Mouse (Mus musculus) large intestine, adult 2 months (tissue): ENCODE data around the gene Slc22a17. TPM values are rescaled to one million over a fixed set of nuclear protein-coding genes. Genes with fewer than 3 reads are reported as not detected.

Experiments
- DNase-seq: peaks from one replicate; pipeline ENCODE4 v3.0.0-alpha.2; 2012; ENCODE audit warnings: low read depth, low spot score
- WGBS: fragments of 180-500 bp; shearing (Covaris S2); methylation state at CpG from one replicate; pipeline ENCODE4 v1.1.7; 2018; 5-methylcytosine and 5-hydroxymethylcytosine counted together
- polyA plus RNA-seq: library from polyadenylated mRNA; depleted of rRNA; stranded (reverse); fragments of >200 nt; gene quantifications from 2 replicates; pipeline ENCODE4 v1.2.3, GENCODE M21; 2012

Gene Slc22a17
- polyA plus RNA-seq, 1 experiment, result 11.3 TPM

GRCm38 (mm10) chr14:54913343-54913742, 411 bp upstream of the Slc22a17 start:
- DNase-seq, result no peak
- WGBS, result 23% methylated on average over 10 of the region's 10 CpGs

GRCm38 (mm10) chr14:54912109-54912850, 652 bp downstream of the Slc22a17 start:
- 4% methylated on average over 67 of the region's 69 CpGs for WGBS

GRCm38 (mm10) chr14:54908682-54909081, 4.2 kb downstream of the Slc22a17 start:
- DNase-seq, result no peak
- WGBS, result 80% methylated on average over 7 of the region's 7 CpGs

More at GRCm38 (mm10) chr14:54912109-54912850, 652 bp downstream of the Slc22a17 start:
- DNase-seq, result no peak

GRCm38 (mm10) chr14:54903641-54904040, 9.3 kb downstream of the Slc22a17 start:
- 75% methylated on average over 4 of the region's 4 CpGs for WGBS
- no peak for DNase-seq

GRCm38 (mm10) chr14:54900383-54900782, 12.5 kb downstream of the Slc22a17 start:
- under 1% methylated on average over 3 of the region's 3 CpGs for WGBS
- DNase-seq, result no peak

- no peak for DNase-seq
- 42% methylated on average over 2 of the region's 2 CpGs for WGBS
Observed at GRCm38 (mm10) chr14:54897445-54897844, 15.5 kb downstream of the Slc22a17 start.

GRCm38 (mm10) chr14:54894296-54895151, 18.4 kb downstream of the Slc22a17 start:
- WGBS, result under 1% methylated on average over 54 of the region's 54 CpGs

GRCm38 (mm10) chr14:54893651-54894181, 19.2 kb downstream of the Slc22a17 start:
- peak; percentile 99 for DNase-seq
- under 1% methylated on average over 38 of the region's 38 CpGs for WGBS

More at GRCm38 (mm10) chr14:54894296-54895151, 18.4 kb downstream of the Slc22a17 start:
- DNase-seq, result no peak

GRCm38 (mm10) chr14:54892200-54892599, 20.7 kb downstream of the Slc22a17 start, which contains the start of gene Pabpn1:
TSS of gene Pabpn1 (plus strand) at chr14:54892500.
- DNase-seq, result no peak
- 93% methylated on average over 3 of the region's 3 CpGs for WGBS

GRCm38 (mm10) chr14:54885309-54885708, 27.6 kb downstream of the Slc22a17 start:
- WGBS, result 85% methylated on average over 11 of the region's 11 CpGs
- DNase-seq, result no peak

- 16% methylated on average over 21 of the region's 21 CpGs for WGBS
- no peak for DNase-seq
Observed at GRCm38 (mm10) chr14:54884022-54884712, 28.8 kb downstream of the Slc22a17 start.

GRCm38 (mm10) chr14:54883154-54884021, 29.5 kb downstream of the Slc22a17 start, which contains the start of the genes Bcl2l2 and Gm20521:
TSS of gene Bcl2l2 (plus strand) at chr14:54883377.
TSS of gene Gm20521 (plus strand) at chr14:54883441.
- under 1% methylated on average over 27 of the region's 27 CpGs for WGBS
- DNase-seq, result peak; percentile 67

GRCm38 (mm10) chr14:54877048-54877715, 35.8 kb downstream of the Slc22a17 start, which contains the start of gene Ppp1r3e:
TSS of gene Ppp1r3e (minus strand) at chr14:54877550.
- no peak for DNase-seq
- WGBS, result 1% methylated on average over 61 of the region's 61 CpGs

GRCm38 (mm10) chr14:54876539-54877047, 36.3 kb downstream of the Slc22a17 start:
- DNase-seq, result no peak
- WGBS, result under 1% methylated on average over 71 of the region's 72 CpGs

- WGBS, result 5% methylated on average over 36 of the region's 36 CpGs
- no peak for DNase-seq
Observed at GRCm38 (mm10) chr14:54875844-54876538, 36.9 kb downstream of the Slc22a17 start.

GRCm38 (mm10) chr14:54874165-54874564, 38.8 kb downstream of the Slc22a17 start:
- no peak for DNase-seq
- WGBS, result 89% methylated on average over 3 of the region's 3 CpGs

GRCm38 (mm10) chr14:54870861-54871260, 42.1 kb downstream of the Slc22a17 start, which contains the start of gene Homez:
TSS of gene Homez (minus strand) at chr14:54870961.
- no peak for DNase-seq
- 94% methylated on average over 5 of the region's 5 CpGs for WGBS
